Mouse (Mus musculus): ENCODE results near the gene Drd3. TPM values are rescaled to one million over a fixed set of nuclear protein-coding genes. Genes with fewer than 3 reads are reported as not detected.

The Drd3 gene
- polyA plus RNA-seq (2012; rRNA removed), result 0.20 and 0.25 TPM in 2 replicates

- TF ChIP-seq POLR2A (IDR thresholded peaks at IDR 0.05; ENCODE audit: low read depth, low read length), result no peak
- TF ChIP-seq CTCF (IDR thresholded peaks at IDR 0.05; ENCODE audit: extremely low read depth, insufficient read length, insufficient replicate concordance, low read depth, low read length), result no peak
- H3K4me3 ChIP-seq (ENCODE audit: low read depth, low read length), result no peak within 1 kb of the TSS
- H3K27me3 ChIP-seq (ENCODE audit: control insufficient read depth, insufficient read depth, low read length), result no peaks in the 10 kb centered on the region
- no peak within 1 kb of the TSS for H3K27ac ChIP-seq (ENCODE audit: insufficient read depth, low read depth, low read length)
- 11% methylated on average over 7 of the region's 7 CpGs for WGBS
- H3K36me3 ChIP-seq (ENCODE audit: control insufficient read depth, insufficient read depth, low read length), result no peaks in the 10 kb centered on the region
- H3K4me1 ChIP-seq (ENCODE audit: control insufficient read depth, insufficient read depth, insufficient read length, low read length), result no peaks in the 10 kb centered on the region
Observed at GRCm38 (mm10) chr16:43753751-43754150, at the start of gene Drd3. Gene Drd3, plus strand, starts transcription at chr16:43754026.

DNA sequence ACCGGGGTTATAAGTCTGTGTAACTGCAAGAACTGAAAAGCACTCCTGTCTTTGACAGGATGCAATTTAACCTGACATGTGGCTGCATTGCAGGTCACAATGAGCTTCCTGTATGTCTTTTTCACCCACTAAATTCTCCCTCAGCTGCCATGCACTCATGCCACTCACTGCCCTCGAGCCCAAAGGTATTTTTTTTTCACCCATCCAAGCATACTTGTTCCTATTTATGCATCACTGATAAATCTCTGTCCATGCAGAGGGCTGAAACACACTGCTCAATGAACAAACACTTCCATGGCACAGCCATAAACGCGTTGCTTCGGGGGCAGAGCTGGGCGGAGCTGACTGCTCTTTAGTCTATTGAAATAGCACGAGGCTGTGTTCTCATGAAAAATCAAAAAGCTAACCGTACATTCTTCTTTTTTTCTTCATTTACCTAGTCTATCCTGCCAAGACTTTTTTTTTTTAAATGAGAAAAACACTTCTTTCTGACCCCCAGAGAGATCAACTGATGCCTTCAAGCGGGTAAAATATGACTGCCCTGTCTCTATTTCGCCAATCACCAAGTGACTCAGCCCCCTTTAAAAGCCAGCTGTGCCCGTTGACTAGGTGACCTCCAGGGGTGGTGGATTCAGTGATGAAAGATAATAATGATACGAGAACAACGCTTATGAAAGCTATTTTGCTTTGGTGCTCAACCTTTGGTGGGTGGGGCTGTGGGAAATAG lies 45.3 kb upstream of the Drd3 start:
- Histone ChIP-seq H3K27ac (ENCODE audit: insufficient read depth, low read depth, low read length) (peak overlapping the region; percentile 72), H3K36me3 (ENCODE audit: control insufficient read depth, insufficient read depth, low read length) (no peaks in the 10 kb centered on the region), H3K4me1 (ENCODE audit: control insufficient read depth, insufficient read depth, insufficient read length, low read length) (no peaks in the 10 kb centered on the region), H3K4me3 (ENCODE audit: low read depth, low read length) (peak overlapping the region; percentile 35; the same call in 1 of the 2 replicates), H3K27me3 (ENCODE audit: control insufficient read depth, insufficient read depth, low read length) (no peaks in the 10 kb centered on the region)
- TF ChIP-seq CTCF (IDR thresholded peaks at IDR 0.05; ENCODE audit: extremely low read depth, insufficient read length, insufficient replicate concordance, low read depth, low read length) (no peak), POLR2A (IDR thresholded peaks at IDR 0.05; ENCODE audit: low read depth, low read length) (no peak)
- 41% methylated on average over 13 of the region's 13 CpGs for WGBS

- WGBS, result 55% methylated on average over 15 of the region's 15 CpGs
- Histone ChIP-seq H3K36me3 (ENCODE audit: control insufficient read depth, insufficient read depth, low read length) (no peaks in the 10 kb centered on the region), H3K27ac (ENCODE audit: insufficient read depth, low read depth, low read length) (peak overlapping the region; percentile 72), H3K4me3 (ENCODE audit: low read depth, low read length) (peak overlapping the region; percentile 35; the same call in 1 of the 2 replicates), H3K27me3 (ENCODE audit: control insufficient read depth, insufficient read depth, low read length) (no peaks in the 10 kb centered on the region), H3K4me1 (ENCODE audit: control insufficient read depth, insufficient read depth, insufficient read length, low read length) (no peaks in the 10 kb centered on the region)
- TF ChIP-seq POLR2A (IDR thresholded peaks at IDR 0.05; ENCODE audit: low read depth, low read length) (no peak), CTCF (IDR thresholded peaks at IDR 0.05; ENCODE audit: extremely low read depth, insufficient read length, insufficient replicate concordance, low read depth, low read length) (no peak)
Observed at GRCm38 (mm10) chr16:43709062-43709413, 44.8 kb upstream of the Drd3 start.

DNA sequence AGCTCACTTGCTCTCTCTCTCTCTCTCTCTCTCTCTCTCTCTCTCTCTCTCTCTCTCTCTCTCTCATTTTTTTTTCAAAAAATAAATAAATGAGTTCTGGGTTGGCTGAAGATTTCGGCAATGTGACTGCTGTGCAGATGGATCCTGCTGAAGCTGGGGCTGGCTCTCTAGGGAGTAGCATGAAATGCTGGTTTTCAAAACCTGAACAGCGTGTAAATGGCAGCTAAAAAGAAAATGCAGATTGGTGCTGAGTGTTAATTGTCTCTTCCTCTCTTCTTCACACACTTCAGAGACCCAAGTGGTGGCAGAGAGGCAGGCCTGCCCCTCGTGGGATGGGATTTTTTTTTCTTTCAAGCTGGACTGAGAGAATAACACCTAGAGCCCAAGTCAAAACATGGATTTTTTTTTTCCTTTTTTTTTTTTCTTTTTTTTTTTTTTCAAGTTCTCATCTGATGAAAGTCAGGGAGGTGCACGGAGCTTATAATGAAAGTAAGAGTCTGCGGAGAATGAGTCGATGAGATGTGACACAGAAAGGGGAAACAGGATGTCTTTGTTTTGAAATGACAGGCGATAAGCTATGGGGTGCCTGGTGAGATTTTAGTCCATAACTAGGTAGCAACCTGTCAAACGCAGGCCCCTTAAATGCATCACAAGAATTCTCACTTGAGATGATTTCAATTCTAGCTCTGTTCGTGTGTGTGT lies 44.2 kb upstream of the Drd3 start:
- H3K36me3 ChIP-seq (ENCODE audit: control insufficient read depth, insufficient read depth, low read length), result no peaks in the 10 kb centered on the region
- no peak overlapping the region for H3K4me3 ChIP-seq (ENCODE audit: low read depth, low read length)
- no peaks in the 10 kb centered on the region for H3K4me1 ChIP-seq (ENCODE audit: control insufficient read depth, insufficient read depth, insufficient read length, low read length)
- no peak for TF ChIP-seq CTCF (IDR thresholded peaks at IDR 0.05; ENCODE audit: extremely low read depth, insufficient read length, insufficient replicate concordance, low read depth, low read length)
- no peak for TF ChIP-seq POLR2A (IDR thresholded peaks at IDR 0.05; ENCODE audit: low read depth, low read length)
- 63% methylated on average over 9 of the region's 9 CpGs for WGBS
- no peaks in the 10 kb centered on the region for H3K27me3 ChIP-seq (ENCODE audit: control insufficient read depth, insufficient read depth, low read length)
- H3K27ac ChIP-seq (ENCODE audit: insufficient read depth, low read depth, low read length), result peak overlapping the region; percentile 50

GRCm38 (mm10) chr16:43710134-43710475 lies 43.7 kb upstream of the Drd3 start:
- no peaks in the 10 kb centered on the region for H3K36me3 ChIP-seq (ENCODE audit: control insufficient read depth, insufficient read depth, low read length)
- no peaks in the 10 kb centered on the region for H3K27me3 ChIP-seq (ENCODE audit: control insufficient read depth, insufficient read depth, low read length)
- no peaks in the 10 kb centered on the region for H3K4me1 ChIP-seq (ENCODE audit: control insufficient read depth, insufficient read depth, insufficient read length, low read length)
- WGBS, result 61% methylated on average over 6 of the region's 6 CpGs
- TF ChIP-seq CTCF (IDR thresholded peaks at IDR 0.05; ENCODE audit: extremely low read depth, insufficient read length, insufficient replicate concordance, low read depth, low read length), result no peak
- TF ChIP-seq POLR2A (IDR thresholded peaks at IDR 0.05; ENCODE audit: low read depth, low read length), result no peak
- H3K27ac ChIP-seq (ENCODE audit: insufficient read depth, low read depth, low read length), result peak overlapping the region; percentile 50
- H3K4me3 ChIP-seq (ENCODE audit: low read depth, low read length), result no peak overlapping the region

GRCm38 (mm10) chr16:43710651-43711050 lies 43.2 kb upstream of the Drd3 start:
- no peaks in the 10 kb centered on the region for H3K36me3 ChIP-seq (ENCODE audit: control insufficient read depth, insufficient read depth, low read length)
- TF ChIP-seq POLR2A (IDR thresholded peaks at IDR 0.05; ENCODE audit: low read depth, low read length), result no peak
- no peak for TF ChIP-seq CTCF (IDR thresholded peaks at IDR 0.05; ENCODE audit: extremely low read depth, insufficient read length, insufficient replicate concordance, low read depth, low read length)
- WGBS, result 76% methylated on average over 11 of the region's 11 CpGs

GRCm38 (mm10) chr16:43711361-43711760 lies 42.5 kb upstream of the Drd3 start:
- TF ChIP-seq CTCF (IDR thresholded peaks at IDR 0.05; ENCODE audit: extremely low read depth, insufficient read length, insufficient replicate concordance, low read depth, low read length) (no peak), POLR2A (IDR thresholded peaks at IDR 0.05; ENCODE audit: low read depth, low read length) (no peak)
- WGBS, result 86% methylated on average over 7 of the region's 7 CpGs
- Histone ChIP-seq H3K4me3 (ENCODE audit: low read depth, low read length) (no peak overlapping the region), H3K4me1 (ENCODE audit: control insufficient read depth, insufficient read depth, insufficient read length, low read length) (no peaks in the 10 kb centered on the region), H3K27ac (ENCODE audit: insufficient read depth, low read depth, low read length) (no peak overlapping the region), H3K27me3 (ENCODE audit: control insufficient read depth, insufficient read depth, low read length) (no peaks in the 10 kb centered on the region), H3K36me3 (ENCODE audit: control insufficient read depth, insufficient read depth, low read length) (no peaks in the 10 kb centered on the region)

More at GRCm38 (mm10) chr16:43710651-43711050, 43.2 kb upstream of the Drd3 start:
- Histone ChIP-seq H3K4me1 (ENCODE audit: control insufficient read depth, insufficient read depth, insufficient read length, low read length) (no peaks in the 10 kb centered on the region), H3K27me3 (ENCODE audit: control insufficient read depth, insufficient read depth, low read length) (no peaks in the 10 kb centered on the region), H3K4me3 (ENCODE audit: low read depth, low read length) (no peak overlapping the region), H3K27ac (ENCODE audit: insufficient read depth, low read depth, low read length) (no peak overlapping the region)

Data from small intestine, adult 2 months (tissue).